Mouse (Mus musculus): ENCODE measurements at regions not wholly inside any gene's neighbourhood (a gene's known extent, or its start where the extent isn't known, plus 50 kb on each side); places are given as distances from the start of the nearest gene placed in this dataset.

DNA sequence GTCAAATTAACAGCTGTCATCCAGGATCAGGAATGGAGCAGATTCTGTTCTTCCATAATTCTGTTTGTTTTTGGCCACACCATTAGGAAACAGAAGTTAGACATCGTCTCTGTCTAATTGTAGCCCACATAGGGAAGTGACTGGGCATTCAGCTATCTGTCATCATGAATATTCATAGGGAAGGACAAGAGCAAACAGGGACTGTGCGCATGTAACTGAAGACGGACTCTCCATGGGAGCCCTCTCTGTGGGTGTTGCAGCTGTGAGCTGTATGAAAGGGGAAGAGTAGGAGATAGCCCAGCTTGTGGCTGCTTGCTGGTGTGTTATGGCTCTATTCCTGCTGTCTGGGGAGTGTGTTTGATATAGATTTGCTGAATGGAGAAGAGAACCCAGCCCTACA is 238.3 kb upstream of the Prok2 start:
- Histone ChIP-seq H3K9me3 (ENCODE audit: control insufficient read depth, low read length) (no peaks in the 10 kb centered on the region), H3K27me3 (ENCODE audit: control insufficient read depth, insufficient read depth, low read length) (no peaks in the 10 kb centered on the region), H3K36me3 (ENCODE audit: control insufficient read depth, insufficient read depth, low read length) (no peaks in the 10 kb centered on the region), H3K9ac (ENCODE audit: low read length) (no peak overlapping the region), H3K4me3 (ENCODE audit: low read depth, low read length) (no peak overlapping the region), H3K27ac (ENCODE audit: low read depth, low read length) (no peak overlapping the region), H3K4me1 (ENCODE audit: control insufficient read depth, insufficient read depth, low read length) (no peaks in the 10 kb centered on the region), H3K4me2 (ENCODE audit: low read depth) (no peak overlapping the region)
- 73% methylated on average over 3 of the region's 3 CpGs for WGBS
- DNase-seq (ENCODE audit: low spot score) (no peak), ATAC-seq (ENCODE audit: insufficient read depth, low FRiP score, low TSS enrichment) (no peak)

DNA sequence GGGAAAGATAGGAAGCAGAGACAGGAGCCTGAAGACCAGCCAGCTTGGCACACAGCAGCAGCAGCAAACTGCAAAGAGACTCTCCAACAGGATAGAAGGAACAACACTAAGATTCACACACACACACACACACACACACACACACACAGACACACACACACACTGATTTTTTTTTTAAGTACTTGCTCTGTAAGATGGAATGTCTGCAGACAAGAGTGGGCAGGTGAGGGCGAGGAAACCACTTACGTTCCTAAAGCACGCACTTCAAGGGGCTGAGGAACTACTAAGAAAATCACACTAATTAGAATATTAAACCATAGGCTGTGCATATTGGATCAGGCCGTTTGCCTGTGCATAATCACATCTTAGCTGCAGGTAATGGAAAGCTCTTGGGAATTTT is 237.8 kb upstream of the Prok2 start:
- no peak overlapping the region for H3K9ac ChIP-seq (ENCODE audit: low read length)
- no peak overlapping the region for H3K4me3 ChIP-seq (ENCODE audit: low read depth, low read length)
- no peak overlapping the region for H3K27ac ChIP-seq (ENCODE audit: low read depth, low read length)
- H3K9me3 ChIP-seq (ENCODE audit: control insufficient read depth, low read length), result no peaks in the 10 kb centered on the region
- no peaks in the 10 kb centered on the region for H3K4me1 ChIP-seq (ENCODE audit: control insufficient read depth, insufficient read depth, low read length)
- no peaks in the 10 kb centered on the region for H3K27me3 ChIP-seq (ENCODE audit: control insufficient read depth, insufficient read depth, low read length)
- ATAC-seq (ENCODE audit: insufficient read depth, low FRiP score, low TSS enrichment), result no peak
- WGBS, result 84% methylated on average over 4 of the region's 4 CpGs
- DNase-seq (ENCODE audit: low spot score), result no peak
- no peak overlapping the region for H3K4me2 ChIP-seq (ENCODE audit: low read depth)
- H3K36me3 ChIP-seq (ENCODE audit: control insufficient read depth, insufficient read depth, low read length), result no peaks in the 10 kb centered on the region

DNA sequence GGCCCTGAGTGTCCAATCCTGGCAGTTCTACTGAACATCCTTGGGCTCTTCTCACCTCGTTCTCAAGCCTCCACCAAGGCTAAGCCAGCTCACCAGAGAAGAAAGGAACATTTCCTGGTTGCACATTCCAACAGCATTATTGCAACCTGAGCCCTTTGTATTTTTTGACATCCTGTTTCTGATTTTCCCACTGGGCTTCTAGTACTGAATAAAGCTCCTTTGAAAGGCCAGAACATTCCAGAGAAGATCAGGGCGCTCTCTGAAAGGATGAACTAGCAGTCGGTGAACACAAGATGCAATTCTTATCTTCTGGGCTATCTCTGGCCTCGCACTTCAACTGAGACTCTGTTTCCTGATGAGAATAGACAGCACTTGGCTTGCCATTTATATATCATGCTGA is 233.2 kb upstream of the Prok2 start:
- Histone ChIP-seq H3K27me3 (ENCODE audit: control insufficient read depth, insufficient read depth, low read length) (no peaks in the 10 kb centered on the region), H3K4me3 (ENCODE audit: low read depth, low read length) (no peak overlapping the region), H3K4me1 (ENCODE audit: control insufficient read depth, insufficient read depth, low read length) (no peaks in the 10 kb centered on the region), H3K9ac (ENCODE audit: low read length) (no peak overlapping the region), H3K36me3 (ENCODE audit: control insufficient read depth, insufficient read depth, low read length) (no peaks in the 10 kb centered on the region), H3K9me3 (ENCODE audit: control insufficient read depth, low read length) (no peaks in the 10 kb centered on the region), H3K27ac (ENCODE audit: low read depth, low read length) (no peak overlapping the region), H3K4me2 (ENCODE audit: low read depth) (no peak overlapping the region)
- 74% methylated on average over 4 of the region's 4 CpGs for WGBS
- ATAC-seq (ENCODE audit: insufficient read depth, low FRiP score, low TSS enrichment), result no peak
- DNase-seq (ENCODE audit: low spot score), result no peak

DNA sequence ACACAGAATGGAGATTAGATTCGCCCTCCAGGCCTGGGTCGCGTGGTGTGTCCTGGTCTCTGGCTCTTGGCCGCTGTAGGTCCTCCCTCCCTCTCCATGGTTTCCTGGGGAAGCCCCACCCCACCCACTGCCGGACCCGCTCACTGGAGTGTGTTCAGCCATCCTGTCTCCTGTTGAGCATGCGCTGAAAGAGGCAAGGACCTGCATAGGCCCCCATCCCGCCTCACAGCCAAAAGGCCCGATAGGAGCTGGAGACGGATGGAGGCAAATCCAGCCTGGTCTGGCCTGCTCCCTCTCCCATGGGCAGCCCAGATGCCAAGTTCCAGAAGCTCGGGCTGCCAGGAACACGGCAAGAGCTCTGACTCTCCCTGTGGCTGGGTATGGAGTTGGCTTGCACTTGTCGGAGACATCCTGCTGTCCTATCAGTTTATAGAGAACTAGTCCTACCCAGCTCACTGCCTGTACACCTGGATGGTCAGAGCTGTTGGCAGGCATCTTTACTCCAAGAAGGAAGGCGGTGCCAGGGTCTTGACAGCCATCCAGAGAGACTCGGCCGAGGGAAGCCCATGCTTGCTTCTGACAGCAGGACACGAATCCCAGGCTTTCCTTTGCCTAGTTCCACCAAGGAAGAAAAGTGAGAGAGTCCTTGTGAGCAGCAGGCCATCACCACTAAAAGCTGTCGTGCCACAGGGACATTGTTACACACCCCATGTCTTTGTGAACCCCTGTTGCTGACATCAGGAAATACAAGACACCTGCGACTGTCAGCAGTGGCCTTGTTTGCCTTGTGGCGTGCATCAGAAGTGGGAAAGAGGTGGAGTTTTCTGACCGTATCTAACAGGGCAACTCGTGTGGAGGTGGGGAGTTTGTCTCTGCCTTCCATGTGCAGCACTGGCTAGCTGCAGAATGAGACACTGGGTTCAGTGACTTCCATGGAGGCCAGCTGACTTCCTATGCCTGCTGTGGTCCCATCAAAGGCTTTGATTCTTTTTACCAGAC is 228.9 kb upstream of the Prok2 start:
- H3K9me3 ChIP-seq (ENCODE audit: control insufficient read depth, low read length), result no peaks in the 10 kb centered on the region
- no peaks in the 10 kb centered on the region for H3K36me3 ChIP-seq (ENCODE audit: control insufficient read depth, insufficient read depth, low read length)
- H3K27ac ChIP-seq (ENCODE audit: low read depth, low read length), result no peak overlapping the region
- no peaks in the 10 kb centered on the region for H3K4me1 ChIP-seq (ENCODE audit: control insufficient read depth, insufficient read depth, low read length)
- 82% methylated on average over 22 of the region's 22 CpGs for WGBS
- no peak overlapping the region for H3K9ac ChIP-seq (ENCODE audit: low read length)
- no peak overlapping the region for H3K4me3 ChIP-seq (ENCODE audit: low read depth, low read length)
- no peak for ATAC-seq (ENCODE audit: insufficient read depth, low FRiP score, low TSS enrichment)
- H3K27me3 ChIP-seq (ENCODE audit: control insufficient read depth, insufficient read depth, low read length), result no peaks in the 10 kb centered on the region
- no peak overlapping the region for H3K4me2 ChIP-seq (ENCODE audit: low read depth)
- no peak for DNase-seq (ENCODE audit: low spot score)

DNA sequence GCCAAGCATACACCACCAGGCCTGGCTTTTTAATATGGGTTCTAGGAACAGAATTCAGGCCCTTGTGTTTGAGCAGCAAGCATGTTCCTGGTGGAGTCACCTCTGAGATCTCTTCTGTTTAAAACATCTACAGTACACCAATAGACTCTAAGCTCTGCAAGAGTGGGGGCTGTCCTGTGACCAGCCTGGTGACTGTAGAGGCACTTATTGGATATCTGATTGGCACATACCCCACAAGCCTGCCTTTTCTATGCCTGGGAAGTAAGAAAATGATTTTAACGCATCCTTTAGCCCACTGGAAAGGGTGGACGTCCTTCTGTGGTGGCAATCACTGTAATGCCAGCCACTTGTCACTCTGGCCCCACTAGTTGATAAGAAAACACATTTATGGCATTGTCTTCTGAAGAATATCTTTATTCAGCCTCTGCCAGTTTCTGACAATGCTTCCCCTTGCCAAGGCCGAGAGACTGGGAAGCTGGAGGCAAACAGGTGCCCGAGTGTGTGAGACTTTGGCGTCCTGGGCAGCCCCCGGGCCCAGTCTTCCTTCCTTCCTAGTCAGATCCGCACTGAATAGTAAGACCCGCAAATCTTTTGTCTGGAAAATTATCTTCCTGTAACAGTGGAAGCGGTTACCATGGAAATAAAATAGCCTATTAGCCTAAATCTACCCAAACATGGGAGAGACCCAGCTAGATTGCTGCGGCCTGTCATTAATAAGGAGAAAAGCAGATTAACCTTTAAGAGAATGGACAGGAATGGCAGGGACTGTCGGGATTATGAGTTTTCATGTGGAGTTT is 228.0 kb upstream of the Prok2 start:
- no peaks in the 10 kb centered on the region for H3K4me1 ChIP-seq (ENCODE audit: control insufficient read depth, insufficient read depth, low read length)
- no peak overlapping the region for H3K27ac ChIP-seq (ENCODE audit: low read depth, low read length)
- H3K9me3 ChIP-seq (ENCODE audit: control insufficient read depth, low read length), result no peaks in the 10 kb centered on the region
- DNase-seq (ENCODE audit: low spot score) (no peak), ATAC-seq (ENCODE audit: insufficient read depth, low FRiP score, low TSS enrichment) (no peak)
- H3K9ac ChIP-seq (ENCODE audit: low read length), result no peak overlapping the region
- WGBS, result 88% methylated on average over 11 of the region's 11 CpGs
- no peak overlapping the region for H3K4me3 ChIP-seq (ENCODE audit: low read depth, low read length)
- H3K36me3 ChIP-seq (ENCODE audit: control insufficient read depth, insufficient read depth, low read length), result no peaks in the 10 kb centered on the region
- no peaks in the 10 kb centered on the region for H3K27me3 ChIP-seq (ENCODE audit: control insufficient read depth, insufficient read depth, low read length)
- H3K4me2 ChIP-seq (ENCODE audit: low read depth), result no peak overlapping the region

DNA sequence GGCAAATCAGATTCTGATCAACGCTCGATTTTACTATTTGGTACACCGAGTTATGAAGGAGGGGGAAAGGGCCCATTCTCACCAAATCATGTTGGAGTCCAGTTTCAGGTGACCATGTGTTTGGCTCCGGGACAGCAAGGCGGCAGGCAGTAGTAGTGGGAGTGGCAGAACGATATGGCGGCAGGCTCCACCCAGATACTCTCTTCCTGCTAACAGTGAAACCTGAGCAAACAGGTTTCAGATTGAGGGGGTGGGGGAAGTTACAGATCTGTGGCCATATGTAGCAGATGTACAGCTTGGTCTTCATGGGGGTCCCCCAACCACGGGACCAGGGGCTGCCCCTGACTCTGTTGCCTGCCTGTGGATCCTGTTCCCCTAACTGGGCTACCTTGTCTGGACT is 224.6 kb upstream of the Prok2 start:
- Histone ChIP-seq H3K36me3 (ENCODE audit: control insufficient read depth, insufficient read depth, low read length) (no peaks in the 10 kb centered on the region), H3K4me2 (ENCODE audit: low read depth) (no peak overlapping the region), H3K4me3 (ENCODE audit: low read depth, low read length) (no peak overlapping the region), H3K27ac (ENCODE audit: low read depth, low read length) (no peak overlapping the region), H3K9me3 (ENCODE audit: control insufficient read depth, low read length) (no peaks in the 10 kb centered on the region), H3K9ac (ENCODE audit: low read length) (no peak overlapping the region), H3K4me1 (ENCODE audit: control insufficient read depth, insufficient read depth, low read length) (no peaks in the 10 kb centered on the region), H3K27me3 (ENCODE audit: control insufficient read depth, insufficient read depth, low read length) (no peaks in the 10 kb centered on the region)
- ATAC-seq (ENCODE audit: insufficient read depth, low FRiP score, low TSS enrichment), result no peak
- WGBS, result 93% methylated on average over 8 of the region's 8 CpGs
- no peak for DNase-seq (ENCODE audit: low spot score)

DNA sequence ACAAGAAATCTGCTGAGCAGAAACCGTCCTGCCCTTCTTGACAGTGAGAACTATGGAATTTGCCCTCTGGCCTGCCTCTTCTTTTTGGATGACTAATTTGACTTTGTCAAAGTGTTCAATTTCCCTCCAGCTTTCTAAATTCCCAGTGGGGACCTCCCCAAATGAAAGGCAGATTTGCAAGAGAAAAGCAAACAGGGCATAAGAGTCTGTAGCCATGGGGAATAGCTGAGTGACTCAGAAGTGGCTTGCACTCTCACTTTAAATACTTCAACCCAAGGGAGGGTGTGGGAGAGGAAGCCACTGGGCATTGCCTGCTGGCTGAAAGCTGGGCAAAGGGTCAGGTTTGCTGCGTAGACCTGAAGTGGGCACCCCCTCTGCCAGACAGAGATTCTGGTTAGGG is 220.7 kb upstream of the Prok2 start:
- no peak overlapping the region for H3K27ac ChIP-seq (ENCODE audit: low read depth, low read length)
- 43% methylated on average over 2 of the region's 2 CpGs for WGBS
- no peaks in the 10 kb centered on the region for H3K9me3 ChIP-seq (ENCODE audit: control insufficient read depth, low read length)
- no peak overlapping the region for H3K9ac ChIP-seq (ENCODE audit: low read length)
- no peaks in the 10 kb centered on the region for H3K27me3 ChIP-seq (ENCODE audit: control insufficient read depth, insufficient read depth, low read length)
- ATAC-seq (ENCODE audit: insufficient read depth, low FRiP score, low TSS enrichment) (no peak), DNase-seq (ENCODE audit: low spot score) (no peak)
- H3K36me3 ChIP-seq (ENCODE audit: control insufficient read depth, insufficient read depth, low read length), result no peaks in the 10 kb centered on the region
- no peaks in the 10 kb centered on the region for H3K4me1 ChIP-seq (ENCODE audit: control insufficient read depth, insufficient read depth, low read length)
- H3K4me3 ChIP-seq (ENCODE audit: low read depth, low read length), result no peak overlapping the region
- no peak overlapping the region for H3K4me2 ChIP-seq (ENCODE audit: low read depth)

DNA sequence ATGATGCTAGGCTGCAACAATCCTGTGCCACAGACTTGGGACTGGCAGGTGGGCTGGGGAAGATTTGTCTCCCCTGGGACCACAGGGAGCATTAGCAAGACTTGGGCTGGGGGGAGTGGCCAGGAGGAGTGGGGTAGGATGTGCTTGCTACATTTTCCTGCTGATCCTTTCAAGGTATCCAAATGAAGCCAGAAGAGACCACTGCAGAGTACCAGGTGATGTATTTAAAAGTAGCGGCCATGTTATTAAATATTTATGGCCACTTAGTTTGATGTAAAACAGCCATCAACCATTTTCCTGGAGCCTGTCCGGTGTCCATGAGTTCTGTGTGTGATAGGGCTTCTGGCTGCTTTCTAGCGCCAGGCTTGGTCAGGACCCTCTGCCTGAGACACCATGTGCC is 220.3 kb upstream of the Prok2 start:
- no peak for ATAC-seq (ENCODE audit: insufficient read depth, low FRiP score, low TSS enrichment)
- Histone ChIP-seq H3K4me1 (ENCODE audit: control insufficient read depth, insufficient read depth, low read length) (no peaks in the 10 kb centered on the region), H3K27me3 (ENCODE audit: control insufficient read depth, insufficient read depth, low read length) (no peaks in the 10 kb centered on the region), H3K36me3 (ENCODE audit: control insufficient read depth, insufficient read depth, low read length) (no peaks in the 10 kb centered on the region), H3K4me2 (ENCODE audit: low read depth) (no peak overlapping the region), H3K9me3 (ENCODE audit: control insufficient read depth, low read length) (no peaks in the 10 kb centered on the region), H3K4me3 (ENCODE audit: low read depth, low read length) (no peak overlapping the region), H3K27ac (ENCODE audit: low read depth, low read length) (no peak overlapping the region), H3K9ac (ENCODE audit: low read length) (no peak overlapping the region)
- no peak for DNase-seq (ENCODE audit: low spot score)
- 81% methylated on average over 3 of the region's 3 CpGs for WGBS

Data from neural tube, embryonic 11.5 days (tissue).